Mouse (Mus musculus): Measurements from ENCODE around the gene Stard8. TPM values are rescaled to one million over a fixed set of nuclear protein-coding genes. Genes with fewer than 3 reads are reported as not detected.

Gene Stard8
- polyA plus RNA-seq, 1 experiment, result 2.4 TPM

GRCm38 (mm10) chrX:99043739-99044138 is 40.7 kb downstream of the Stard8 start:
- peak overlapping the region; percentile 93 for H3K4me3 ChIP-seq (replicated peaks)
- no peaks in the 10 kb centered on the region for H3K9me3 ChIP-seq
- TF ChIP-seq FLI1 (IDR thresholded peaks at IDR 0.05; ENCODE audit: low read length), result no peak
- TF ChIP-seq GATA1 (IDR thresholded peaks at IDR 0.05; ENCODE audit: borderline replicate concordance, low read length), result no peak
- no peaks in the 10 kb centered on the region for H3K36me3 ChIP-seq (replicated peaks; ENCODE audit: low read length)
- peaks cover 41% of the 10 kb centered on the region for H3K27me3 ChIP-seq (replicated peaks)
- peaks cover 53% of the 10 kb centered on the region for H3K4me1 ChIP-seq

- no peak for TF ChIP-seq FLI1 (IDR thresholded peaks at IDR 0.05; ENCODE audit: low read length)
- no peak for TF ChIP-seq GATA1 (IDR thresholded peaks at IDR 0.05; ENCODE audit: borderline replicate concordance, low read length)
- Histone ChIP-seq H3K27me3 (replicated peaks) (peaks cover 36% of the 10 kb centered on the region), H3K36me3 (replicated peaks; ENCODE audit: low read length) (no peaks in the 10 kb centered on the region), H3K4me3 (replicated peaks) (no peak overlapping the region), H3K4me1 (peaks cover 68% of the 10 kb centered on the region), H3K9me3 (no peaks in the 10 kb centered on the region)
Measured at GRCm38 (mm10) chrX:99045315-99045714, 42.3 kb downstream of the Stard8 start.

- Histone ChIP-seq H3K27me3 (replicated peaks) (peaks cover 41% of the 10 kb centered on the region), H3K4me3 (replicated peaks) (no peak overlapping the region), H3K36me3 (replicated peaks; ENCODE audit: low read length) (no peaks in the 10 kb centered on the region), H3K4me1 (peaks cover 79% of the 10 kb centered on the region), H3K9me3 (no peaks in the 10 kb centered on the region)
- no peak for TF ChIP-seq FLI1 (IDR thresholded peaks at IDR 0.05; ENCODE audit: low read length)
- TF ChIP-seq GATA1 (IDR thresholded peaks at IDR 0.05; ENCODE audit: borderline replicate concordance, low read length), result no peak
Measured at GRCm38 (mm10) chrX:99046360-99047055, 43.5 kb downstream of the Stard8 start.

- no peaks in the 10 kb centered on the region for H3K36me3 ChIP-seq (replicated peaks; ENCODE audit: low read length)
- peaks cover 91% of the 10 kb centered on the region for H3K4me1 ChIP-seq
- TF ChIP-seq GATA1 (IDR thresholded peaks at IDR 0.05; ENCODE audit: borderline replicate concordance, low read length) (no peak), FLI1 (IDR thresholded peaks at IDR 0.05; ENCODE audit: low read length) (no peak)
- H3K27me3 ChIP-seq (replicated peaks), result peaks cover 36% of the 10 kb centered on the region
- H3K4me3 ChIP-seq (replicated peaks), result no peak overlapping the region
- H3K9me3 ChIP-seq, result no peaks in the 10 kb centered on the region
Measured at GRCm38 (mm10) chrX:99048111-99048510, 45.1 kb downstream of the Stard8 start.

GRCm38 (mm10) chrX:99049247-99049646 is 46.2 kb downstream of the Stard8 start:
- H3K4me3 ChIP-seq (replicated peaks), result peak overlapping the region; percentile 57
- no peaks in the 10 kb centered on the region for H3K9me3 ChIP-seq
- no peaks in the 10 kb centered on the region for H3K36me3 ChIP-seq (replicated peaks; ENCODE audit: low read length)
- TF ChIP-seq FLI1 (IDR thresholded peaks at IDR 0.05; ENCODE audit: low read length), result no peak
- TF ChIP-seq GATA1 (IDR thresholded peaks at IDR 0.05; ENCODE audit: borderline replicate concordance, low read length), result no peak
- H3K27me3 ChIP-seq (replicated peaks), result peaks cover 37% of the 10 kb centered on the region
- peaks cover 87% of the 10 kb centered on the region for H3K4me1 ChIP-seq

DNA sequence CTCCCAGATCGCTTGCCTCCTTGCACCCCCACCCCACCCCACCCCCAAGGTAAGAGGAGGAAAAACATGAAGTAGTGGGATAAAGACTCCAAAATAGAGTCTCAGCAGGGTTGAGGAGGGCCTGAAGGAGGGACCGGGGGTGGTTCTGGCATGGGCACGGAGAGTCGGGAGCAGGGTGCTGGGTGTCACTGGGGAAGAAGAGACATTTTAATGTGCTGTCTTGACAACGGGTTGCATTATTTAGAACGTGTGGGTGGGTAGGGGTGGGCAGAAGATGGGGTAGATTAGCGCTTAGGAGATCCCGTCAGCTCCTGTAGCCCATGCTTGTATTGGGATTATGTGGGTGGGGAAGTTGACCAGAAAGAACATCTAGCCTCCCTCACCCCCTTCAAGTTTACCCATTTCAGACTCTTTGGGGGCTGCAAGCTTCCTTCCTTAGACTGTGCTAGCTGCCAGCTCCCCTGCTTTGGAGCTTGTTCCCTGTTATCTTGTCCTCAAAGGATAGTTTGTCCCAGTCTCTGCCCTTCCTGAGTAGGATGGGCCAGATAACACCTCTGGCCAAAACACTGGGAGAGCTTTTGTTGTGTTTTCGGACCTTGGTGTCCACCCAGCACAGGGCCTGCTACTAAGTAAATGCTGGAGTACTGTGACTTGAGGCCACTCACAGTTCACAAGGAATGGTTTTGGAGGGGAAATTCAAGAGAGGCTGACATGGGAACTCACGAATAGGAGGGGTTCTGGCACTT is 47.9 kb downstream of the Stard8 start:
- Histone ChIP-seq H3K36me3 (replicated peaks; ENCODE audit: low read length) (no peaks in the 10 kb centered on the region), H3K9me3 (no peaks in the 10 kb centered on the region), H3K27me3 (replicated peaks) (peaks cover 41% of the 10 kb centered on the region), H3K4me1 (peaks cover 86% of the 10 kb centered on the region), H3K4me3 (replicated peaks) (no peak overlapping the region)
- TF ChIP-seq GATA1 (IDR thresholded peaks at IDR 0.05; ENCODE audit: borderline replicate concordance, low read length), result no peak
- no peak for TF ChIP-seq FLI1 (IDR thresholded peaks at IDR 0.05; ENCODE audit: low read length)

DNA sequence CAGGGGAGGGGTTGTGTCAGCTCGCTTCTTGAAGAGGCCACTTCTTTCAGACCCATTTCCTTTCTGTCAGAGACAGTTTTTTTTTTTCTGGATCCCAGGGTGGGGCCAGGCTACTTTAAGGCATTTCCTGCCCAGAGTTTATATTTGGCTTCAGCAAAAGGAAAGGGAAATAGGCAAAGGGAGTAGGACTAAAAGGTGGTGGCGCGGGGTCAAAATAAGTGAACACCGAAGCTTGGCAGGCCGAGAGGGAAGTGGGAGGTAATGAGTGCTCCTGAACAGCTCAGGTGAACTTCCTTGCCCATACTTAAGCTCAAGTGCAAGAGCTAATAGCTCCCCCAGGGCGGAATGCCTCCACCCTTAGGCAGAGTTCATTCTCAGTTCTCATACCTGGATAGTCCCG is 49.2 kb downstream of the Stard8 start:
- Histone ChIP-seq H3K9me3 (no peaks in the 10 kb centered on the region), H3K4me3 (replicated peaks) (peak overlapping the region; percentile 28), H3K4me1 (peaks cover 74% of the 10 kb centered on the region), H3K27me3 (replicated peaks) (peaks cover 41% of the 10 kb centered on the region), H3K36me3 (replicated peaks; ENCODE audit: low read length) (no peaks in the 10 kb centered on the region)
- TF ChIP-seq FLI1 (IDR thresholded peaks at IDR 0.05; ENCODE audit: low read length) (no peak), GATA1 (IDR thresholded peaks at IDR 0.05; ENCODE audit: borderline replicate concordance, low read length) (no peak)

DNA sequence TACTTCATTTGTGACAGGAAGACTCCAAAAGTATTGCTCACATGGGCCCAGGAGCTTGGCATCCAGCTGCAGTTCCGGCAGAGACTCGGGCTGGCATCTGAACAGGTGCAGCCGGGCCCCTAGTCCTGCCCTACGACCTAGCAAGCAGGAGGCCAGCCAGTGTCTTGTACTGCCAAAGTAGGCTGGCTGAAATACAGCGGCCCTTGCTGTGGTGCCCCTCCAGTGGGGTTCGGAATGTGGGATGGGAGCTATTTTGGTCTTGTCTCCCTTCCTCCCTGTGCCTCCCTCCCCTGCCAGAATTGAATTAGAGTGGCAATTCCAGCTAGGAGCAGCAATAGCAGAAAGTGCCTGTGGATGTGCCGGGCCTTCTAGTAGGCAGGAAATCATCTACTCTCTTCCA is 51.5 kb downstream of the Stard8 start:
- H3K4me1 ChIP-seq, result peaks cover 59% of the 10 kb centered on the region
- no peaks in the 10 kb centered on the region for H3K36me3 ChIP-seq (replicated peaks; ENCODE audit: low read length)
- H3K4me3 ChIP-seq (replicated peaks), result no peak overlapping the region
- H3K27me3 ChIP-seq (replicated peaks), result peaks cover 43% of the 10 kb centered on the region
- TF ChIP-seq FLI1 (IDR thresholded peaks at IDR 0.05; ENCODE audit: low read length), result no peak
- TF ChIP-seq GATA1 (IDR thresholded peaks at IDR 0.05; ENCODE audit: borderline replicate concordance, low read length), result no peak
- no peaks in the 10 kb centered on the region for H3K9me3 ChIP-seq

- H3K4me1 ChIP-seq, result peaks cover 25% of the 10 kb centered on the region
- no peak for TF ChIP-seq GATA1 (IDR thresholded peaks at IDR 0.05; ENCODE audit: borderline replicate concordance, low read length)
- TF ChIP-seq FLI1 (IDR thresholded peaks at IDR 0.05; ENCODE audit: low read length), result no peak
- no peak overlapping the region for H3K4me3 ChIP-seq (replicated peaks)
- H3K36me3 ChIP-seq (replicated peaks; ENCODE audit: low read length), result peaks cover 17% of the 10 kb centered on the region
- H3K9me3 ChIP-seq, result no peaks in the 10 kb centered on the region
- H3K27me3 ChIP-seq (replicated peaks), result peaks cover 47% of the 10 kb centered on the region
Measured at GRCm38 (mm10) chrX:99057772-99058440, 54.9 kb downstream of the Stard8 start.

- peaks cover 29% of the 10 kb centered on the region for H3K36me3 ChIP-seq (replicated peaks; ENCODE audit: low read length)
- peaks cover 19% of the 10 kb centered on the region; the same call in 1 of the 2 replicates for H3K4me1 ChIP-seq
- no peaks in the 10 kb centered on the region for H3K9me3 ChIP-seq
- TF ChIP-seq GATA1 (IDR thresholded peaks at IDR 0.05; ENCODE audit: borderline replicate concordance, low read length), result no peak
- TF ChIP-seq FLI1 (IDR thresholded peaks at IDR 0.05; ENCODE audit: low read length), result no peak
- no peak overlapping the region for H3K4me3 ChIP-seq (replicated peaks)
- H3K27me3 ChIP-seq (replicated peaks), result peaks cover 41% of the 10 kb centered on the region
Measured at GRCm38 (mm10) chrX:99059119-99059518, 56.1 kb downstream of the Stard8 start.

All from megakaryocyte, embryonic 14.5 days (primary cell).